Mouse (Mus musculus) left cerebral cortex, postnatal 25 days (tissue): ENCODE measurements around the gene Tppp. TPM values are rescaled to one million over a fixed set of nuclear protein-coding genes. Genes with fewer than 3 reads are reported as not detected.
"Not testable (repeated sequence)": the region's sequence is repeated elsewhere in the genome, so short reads cannot be mapped to it uniquely, and the experiment has no call there.

Experiments used
- DNase-seq, 2 experiments: peaks; one replicate each; pipeline ENCODE4 v3.0.0; 2022; ENCODE audit warnings: low spot score in 2 of 2, mixed read lengths in 1 of 2
- intact Hi-C: fragments of 180-260 bp; cut with DNase I; formaldehyde crosslinking; loops from one replicate; pipeline ENCODE4 v1.15.1; 2025
- total RNA-seq, 2 experiments: library from RNA; stranded (reverse); gene quantifications; 2 replicates each; pipeline ENCODE4 v1.2.3; 2021

Tppp gene
- total RNA-seq, 2 experiments from 2014 or later: 354 to 373 TPM

DNA sequence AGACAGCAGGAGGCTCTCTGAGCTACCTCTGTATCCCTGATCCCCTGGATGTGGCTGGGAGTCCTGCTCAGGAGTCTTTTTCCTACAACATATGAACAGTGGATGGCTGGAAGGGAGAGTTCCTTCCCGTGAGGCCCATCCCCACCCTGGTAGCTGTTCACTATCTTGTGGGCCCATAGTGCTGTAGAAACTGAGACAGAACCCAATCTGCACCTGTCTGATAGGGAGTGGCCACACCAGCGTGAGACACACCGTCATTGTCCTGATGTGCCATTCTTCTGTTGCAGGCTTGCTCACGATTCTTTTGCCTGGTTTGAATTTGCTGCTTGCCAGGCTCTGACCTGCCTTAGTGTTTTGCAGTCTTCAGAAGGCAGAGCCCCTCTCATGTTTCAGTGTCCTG, 8.2 kb downstream of the Tppp start:
- DNase-seq: no peak
- intact Hi-C loops: no loop called here

DNA sequence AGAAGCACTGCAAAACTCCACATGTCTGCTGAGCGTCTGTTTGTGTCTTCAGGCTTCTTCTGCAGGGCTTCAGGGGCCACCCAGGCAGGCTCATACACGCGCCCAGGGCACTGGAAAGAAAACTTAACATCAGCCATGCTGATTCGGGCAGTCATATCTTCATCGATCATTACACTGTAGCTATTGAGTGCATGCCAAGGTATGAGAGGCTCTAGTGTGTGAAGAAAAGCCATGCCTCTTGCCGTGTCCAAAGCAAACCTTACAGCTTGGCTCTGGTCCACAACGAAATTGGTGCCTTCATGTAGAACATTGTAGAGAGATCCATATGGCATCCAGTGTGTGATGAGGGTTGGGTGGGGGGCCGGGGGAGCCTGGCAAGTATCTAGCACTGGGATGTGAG, 9.8 kb downstream of the Tppp start:
- DNase-seq, intact Hi-C loops: not testable (repeated sequence)

DNA sequence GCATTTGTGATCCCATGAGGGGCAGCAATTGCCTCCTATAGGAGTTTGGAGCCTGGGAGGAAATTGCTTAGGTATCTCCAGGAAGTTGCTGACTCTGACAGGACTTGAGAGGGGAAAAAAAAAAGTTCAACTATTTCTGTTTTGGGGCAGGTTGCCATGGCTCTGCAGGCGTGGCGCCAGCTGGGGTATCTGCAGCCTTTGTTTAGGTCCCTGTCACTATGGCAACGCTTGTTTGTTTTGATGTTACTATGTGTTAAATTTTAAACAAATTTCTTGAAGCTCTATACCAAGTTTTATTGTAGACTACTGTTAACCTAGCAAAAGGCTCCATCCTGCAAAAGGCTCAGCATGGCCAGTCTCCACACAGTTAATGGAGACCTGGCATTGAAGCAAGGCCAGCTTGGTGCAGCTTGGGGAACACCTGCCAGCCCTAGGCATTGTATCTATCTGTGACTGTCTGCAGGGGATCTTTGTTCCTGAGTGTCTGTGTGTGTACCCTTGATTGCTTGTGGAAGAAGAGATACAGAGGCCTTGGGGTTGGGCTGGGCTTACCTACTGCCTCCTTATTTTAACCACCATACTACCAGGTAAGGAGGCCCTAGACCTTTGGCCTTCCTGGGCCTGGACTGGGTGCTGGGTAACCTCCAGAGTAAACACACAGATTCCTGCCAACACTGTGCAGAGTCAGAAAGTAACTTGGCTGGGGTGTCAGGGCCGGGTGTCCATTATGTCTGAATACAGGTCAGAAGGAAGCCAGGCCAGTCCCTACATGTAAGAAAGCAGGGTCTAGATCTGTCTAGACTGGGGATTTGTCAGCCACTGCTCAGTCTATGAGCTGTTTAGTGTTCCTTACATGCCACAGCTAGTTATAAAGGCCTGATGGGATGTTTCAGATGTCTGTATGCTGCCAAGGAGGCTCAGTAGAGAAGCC, 16.2 kb downstream of the Tppp start:
- intact Hi-C loops: loop anchor here (1.0 kb wide), 1 partner anchor 55 kb away; no protein-coding TSS in a partner anchor
- DNase-seq: no peak

DNA sequence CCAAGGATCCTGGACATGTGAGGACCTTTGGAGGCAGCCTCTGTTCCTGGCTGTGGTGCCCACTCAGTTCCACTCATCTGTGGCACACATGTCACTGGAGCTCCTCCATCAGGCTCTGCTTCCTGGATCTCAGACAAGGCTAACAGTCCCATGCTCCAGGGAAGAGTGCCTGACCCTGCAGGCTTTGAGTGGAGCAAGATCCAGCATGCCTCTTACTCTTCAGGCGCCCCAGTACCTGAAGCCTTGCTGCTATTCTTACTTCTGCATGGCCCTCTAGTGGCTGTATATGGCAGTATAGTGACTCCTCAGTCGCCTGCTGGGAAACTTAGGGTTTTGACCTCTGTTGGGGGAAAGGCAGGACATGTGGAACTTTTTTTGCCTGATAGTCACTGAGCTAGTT, 17.0 kb downstream of the Tppp start:
- peak; percentile 40 to 42 for DNase-seq
- intact Hi-C loops: loop anchor here (1.0 kb wide), 1 partner anchor 56 kb away; no protein-coding TSS in a partner anchor

DNA sequence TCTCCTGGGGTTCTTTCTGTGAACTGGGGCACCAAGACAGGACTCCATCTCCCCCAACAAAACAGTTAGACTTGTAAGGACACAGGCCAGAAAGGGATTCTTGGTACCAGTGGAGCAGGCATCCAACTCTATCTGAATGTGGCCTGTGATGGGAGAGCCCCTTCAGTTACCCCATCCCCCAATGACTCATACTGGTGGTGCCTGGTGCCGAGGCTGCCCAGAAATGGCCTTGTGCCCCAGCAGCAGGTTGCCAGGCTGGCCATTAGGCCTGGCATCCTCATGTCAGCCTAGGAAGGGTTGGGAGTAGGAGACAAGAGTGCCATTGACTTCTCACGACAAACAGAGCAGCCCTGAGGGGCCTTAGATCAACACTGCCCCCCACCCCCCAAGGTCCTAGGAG, 18.9 kb downstream of the Tppp start:
- intact Hi-C loops: no loop called here
- peak in 1 of 2 experiments; percentile 32 for DNase-seq

DNA sequence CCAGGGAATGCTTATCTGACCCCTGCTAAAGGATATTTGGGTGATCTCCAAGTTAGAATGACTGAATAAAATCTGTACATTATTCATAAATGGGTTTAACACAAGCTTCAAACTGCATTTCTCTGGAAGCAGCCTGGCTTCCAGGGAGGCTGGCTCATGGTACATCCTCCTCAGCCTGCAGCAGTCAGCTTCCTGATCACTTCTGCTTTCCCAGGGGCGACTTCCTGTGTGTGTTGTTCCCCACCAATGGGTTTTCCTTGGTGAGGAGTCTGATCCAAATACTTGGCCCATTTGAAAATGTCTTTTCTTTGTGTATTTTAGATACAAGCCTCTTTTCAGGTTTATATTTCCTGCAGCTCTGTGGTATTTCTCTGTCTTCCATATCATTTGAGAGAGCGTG, 19.8 kb downstream of the Tppp start:
- intact Hi-C loops: no loop called here
- DNase-seq: no peak

DNA sequence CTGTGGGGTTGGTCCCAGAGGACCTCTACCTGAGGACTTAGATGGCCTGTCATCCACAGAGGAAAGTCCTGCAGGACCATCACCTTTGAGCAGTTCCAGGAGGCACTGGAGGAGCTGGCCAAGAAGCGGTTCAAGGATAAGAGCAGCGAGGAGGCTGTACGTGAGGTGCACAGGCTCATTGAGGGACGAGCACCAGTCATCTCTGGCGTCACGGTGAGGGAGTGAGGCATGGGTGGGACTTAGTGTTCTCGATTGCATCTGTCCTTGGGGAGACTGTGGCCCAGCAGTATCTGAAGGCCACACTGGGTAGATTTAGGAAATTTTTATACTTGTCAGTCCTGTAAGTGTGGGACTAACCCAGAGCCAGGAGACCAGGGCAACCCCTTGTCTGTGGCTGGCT, 21.5 kb downstream of the Tppp start:
- intact Hi-C loops: no loop called here
- DNase-seq: no peak

DNA sequence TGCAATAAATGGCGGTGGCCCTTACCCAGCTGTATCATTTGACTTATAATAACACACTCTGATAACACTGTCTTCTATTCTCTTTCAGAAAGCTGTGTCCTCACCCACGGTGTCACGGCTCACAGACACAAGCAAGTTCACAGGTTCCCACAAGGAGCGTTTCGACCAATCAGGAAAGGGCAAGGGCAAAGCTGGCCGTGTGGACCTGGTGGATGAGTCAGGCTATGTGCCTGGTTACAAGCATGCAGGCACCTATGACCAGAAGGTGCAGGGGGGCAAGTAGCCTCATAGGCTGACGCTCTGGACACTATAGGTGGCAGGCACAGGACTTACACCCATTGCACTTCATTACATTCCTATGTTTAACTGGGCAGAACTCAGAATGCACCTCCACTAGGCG, 21.9 kb downstream of the Tppp start:
- intact Hi-C loops: no loop called here
- DNase-seq: no peak

DNA sequence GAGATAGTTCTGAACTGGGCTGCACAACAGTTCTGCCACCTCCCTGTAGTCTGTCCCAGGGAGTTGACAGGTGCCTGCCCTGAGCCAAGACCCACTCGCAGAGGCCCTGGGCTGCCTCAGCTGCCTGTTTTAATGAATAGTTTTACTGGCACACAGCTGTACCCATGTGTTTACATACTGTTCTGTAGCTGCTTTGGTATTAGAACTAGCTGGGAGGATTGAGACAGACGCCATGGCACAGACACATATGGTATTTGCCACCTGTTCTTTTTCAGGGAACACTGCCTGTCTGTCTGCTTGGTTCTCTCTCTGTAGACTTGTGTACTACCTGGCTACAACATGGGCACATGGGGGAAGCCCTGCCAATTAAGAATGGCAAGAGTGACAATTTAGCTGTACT, 25.5 kb downstream of the Tppp start:
- no peak for DNase-seq

DNA sequence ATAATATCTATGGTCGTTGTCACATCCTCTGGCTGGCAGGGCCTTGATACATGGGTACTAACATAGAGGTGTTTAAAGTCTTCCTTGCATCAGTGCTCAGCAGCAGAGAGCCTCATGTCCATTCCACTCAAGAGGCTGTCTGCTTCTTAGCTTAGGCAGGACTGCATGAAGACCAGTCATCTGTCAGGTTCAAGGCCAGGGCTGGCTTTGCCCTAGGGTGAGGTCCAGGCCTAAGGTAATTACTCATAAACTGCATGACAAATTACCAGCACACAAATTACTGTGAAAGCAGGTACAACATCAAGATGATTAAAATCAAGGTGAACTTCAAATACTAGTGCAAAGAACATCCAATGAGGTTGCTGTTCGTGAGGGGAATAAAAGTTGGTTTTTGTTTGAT, 26.6 kb downstream of the Tppp start:
- no peak for DNase-seq
- intact Hi-C loops: no loop called here

More for the DNA sequence above, 25.5 kb downstream of the Tppp start:
- intact Hi-C loops: no loop called here

DNA sequence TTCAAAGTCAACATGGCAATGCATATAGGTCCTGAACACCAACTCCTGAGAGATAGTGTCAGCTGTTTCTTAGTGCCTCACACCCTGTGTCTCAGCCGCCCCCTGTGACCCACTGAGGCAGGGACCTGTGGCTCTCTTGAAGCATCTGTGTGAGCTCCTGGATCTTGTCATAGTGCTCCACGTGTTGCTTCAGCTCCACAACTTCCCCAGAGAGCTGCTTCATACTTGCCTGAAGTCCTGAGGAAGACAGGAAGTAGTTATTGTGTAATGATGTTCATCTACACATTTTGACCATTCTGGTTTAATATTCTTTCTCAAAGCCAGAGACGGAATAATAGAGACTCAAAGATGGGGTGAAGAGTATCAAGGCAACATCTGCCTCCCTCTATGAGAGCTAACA, 30.7 kb downstream of the Tppp start:
- intact Hi-C loops: no loop called here

DNA sequence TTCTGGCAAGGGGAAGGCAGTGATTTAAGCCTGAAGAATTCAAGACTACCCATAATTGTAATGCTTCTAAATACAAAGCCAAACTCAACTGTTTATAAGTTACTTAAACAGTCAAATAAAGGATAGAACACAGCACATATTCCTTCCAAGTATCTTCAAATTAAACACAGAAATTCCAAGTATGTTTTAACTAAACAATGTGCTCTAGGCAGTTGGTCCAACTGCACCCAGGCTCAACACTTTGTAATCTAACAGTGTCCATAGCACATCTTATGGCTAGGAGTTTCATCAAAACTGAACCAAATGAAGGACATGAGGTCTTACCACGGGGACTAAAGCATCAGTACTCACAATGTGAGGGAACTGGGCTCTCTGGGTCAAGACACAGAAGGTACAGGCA, 47.0 kb downstream of the Tppp start:
- intact Hi-C loops: no loop called here
- no peak for DNase-seq

More for the DNA sequence above, 30.7 kb downstream of the Tppp start:
- DNase-seq: no peak

DNA sequence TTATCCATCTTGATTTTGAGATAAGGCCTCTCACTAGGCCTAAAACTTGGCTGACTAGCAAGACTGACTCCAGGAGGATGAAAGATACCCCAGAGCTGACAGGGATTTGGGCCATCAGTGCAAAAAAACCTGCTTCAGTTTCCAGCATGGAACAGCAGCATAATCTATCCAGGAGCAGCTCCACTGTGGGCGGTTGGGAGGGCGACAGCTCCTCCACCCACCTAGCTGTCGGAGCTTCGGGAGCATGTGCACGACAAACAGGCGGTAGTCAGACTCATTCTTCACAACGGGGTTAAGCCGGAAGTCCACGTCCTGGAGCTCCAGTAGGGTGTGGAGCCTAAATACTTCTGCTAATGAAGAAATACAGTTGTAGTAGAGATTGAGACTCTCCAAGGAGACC, 48.9 kb downstream of the Tppp start:
- intact Hi-C loops: no loop called here
- DNase-seq: peak in 1 of 2 experiments; percentile 52

DNA sequence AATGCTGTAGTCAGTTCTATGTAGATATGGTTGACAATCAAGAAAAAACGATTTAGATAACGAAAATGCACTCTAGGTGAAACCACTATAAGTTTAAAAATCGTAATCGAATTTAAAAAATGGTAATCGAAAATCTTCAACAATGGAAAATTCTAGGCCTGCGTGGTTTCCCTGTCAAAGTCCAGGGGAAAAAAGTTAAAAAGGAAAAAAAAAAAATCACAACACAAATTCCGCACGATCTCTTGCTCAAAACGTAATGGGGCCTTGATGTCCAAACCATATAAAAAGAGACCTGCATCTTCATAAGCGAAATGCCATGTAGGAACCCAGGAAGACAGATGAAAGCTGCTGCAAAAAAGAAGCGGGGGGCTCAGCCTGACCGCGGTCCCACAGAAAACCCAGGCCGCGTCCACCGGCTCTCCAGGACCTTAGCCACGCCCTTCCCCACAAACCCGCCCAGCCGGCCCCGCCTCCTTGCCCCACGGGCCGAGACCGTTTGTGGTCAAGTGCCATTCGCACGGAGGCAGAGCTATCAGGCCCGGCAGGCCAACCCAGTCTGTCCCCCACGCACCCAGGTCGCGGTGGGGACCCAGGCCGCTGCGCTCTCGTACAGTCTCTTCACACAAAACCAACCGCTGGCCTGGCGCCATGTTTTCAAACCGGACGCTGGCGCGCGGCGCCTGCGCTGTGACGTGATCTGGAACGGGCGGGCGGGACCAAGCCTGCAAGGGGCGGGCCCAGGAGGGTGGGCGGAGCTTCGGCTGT, 52.6 kb downstream of the Tppp start, which contains the start of gene Cep72:
TSS of gene Cep72 (minus strand) at position 687 of the 765 bp plus-strand sequence.
- intact Hi-C loops: no loop called here

DNA sequence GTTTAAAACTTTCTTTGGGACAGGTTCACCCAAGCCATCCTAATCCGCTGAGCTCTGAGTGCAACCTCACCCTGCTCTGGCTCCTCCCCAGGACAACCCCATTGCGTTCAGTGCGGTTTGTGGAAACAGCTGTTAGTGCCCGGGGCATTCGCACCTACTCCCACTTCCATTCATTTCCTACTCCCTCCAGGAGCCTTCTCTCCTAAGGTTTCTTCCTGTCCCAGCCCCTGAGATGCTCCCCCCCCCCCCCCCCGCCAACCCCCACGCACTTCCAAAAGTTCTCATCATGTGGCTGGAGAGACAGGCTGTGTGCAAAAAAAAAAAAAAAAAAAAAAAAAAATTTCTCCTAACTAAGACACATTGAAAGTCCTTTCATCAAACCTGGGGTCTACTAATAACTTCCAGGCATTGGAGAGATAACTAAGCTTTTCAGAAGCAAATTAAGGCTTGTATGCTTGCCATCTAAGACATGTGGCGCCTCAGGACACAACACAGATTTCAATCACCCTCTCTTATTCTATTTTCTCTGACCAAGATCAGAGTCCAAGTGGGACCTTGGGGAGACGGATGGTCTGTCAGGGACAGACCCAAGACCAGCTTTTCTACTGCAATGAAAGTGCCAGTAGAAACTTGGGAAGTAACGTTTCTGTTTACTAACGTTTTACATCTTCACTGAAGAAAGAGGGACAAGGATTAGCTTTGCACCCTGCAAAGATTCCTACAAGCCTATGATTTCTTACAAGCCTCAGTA, 53.3 kb downstream of the Tppp start:
- DNase-seq: no peak
- intact Hi-C loops: no loop called here

More for the DNA sequence above, 52.6 kb downstream of the Tppp start, which contains the start of gene Cep72:
- DNase-seq: peak; percentile 82 to 85

DNA sequence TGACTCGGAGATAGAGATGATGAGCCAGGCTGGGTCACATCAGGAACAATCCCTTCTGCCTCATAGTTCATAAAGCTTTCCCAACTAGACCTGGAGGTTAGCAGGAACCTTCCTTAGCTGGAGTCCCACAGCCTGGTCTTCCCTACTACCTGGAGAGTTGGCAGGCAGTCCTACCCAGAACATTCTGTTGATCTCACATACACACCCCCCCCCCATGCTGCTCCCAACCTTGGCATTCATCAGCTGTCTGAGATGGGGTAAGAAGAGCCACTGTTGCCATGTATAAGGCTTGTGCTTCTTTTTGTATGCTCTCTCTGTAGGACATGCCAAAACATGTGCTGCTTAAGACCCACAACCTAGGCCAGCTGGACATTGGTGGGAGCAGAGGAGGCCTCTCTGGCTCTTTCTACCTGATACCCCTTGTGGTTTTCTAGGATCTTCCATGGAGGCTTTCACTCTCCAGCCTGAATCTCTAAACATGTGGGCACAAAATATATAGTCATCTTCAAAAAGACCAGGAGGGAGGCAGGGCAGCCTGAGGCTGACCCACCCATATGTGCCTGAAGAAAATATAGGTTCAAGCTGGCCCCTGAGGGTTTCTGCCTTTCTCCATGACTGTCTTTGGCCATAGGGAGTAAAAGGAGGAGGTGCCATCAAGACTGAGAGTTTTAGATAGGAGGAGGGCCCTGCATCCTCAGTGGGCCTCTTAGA, 54.3 kb downstream of the Tppp start:
- DNase-seq: no peak
- intact Hi-C loops: no loop called here

DNA sequence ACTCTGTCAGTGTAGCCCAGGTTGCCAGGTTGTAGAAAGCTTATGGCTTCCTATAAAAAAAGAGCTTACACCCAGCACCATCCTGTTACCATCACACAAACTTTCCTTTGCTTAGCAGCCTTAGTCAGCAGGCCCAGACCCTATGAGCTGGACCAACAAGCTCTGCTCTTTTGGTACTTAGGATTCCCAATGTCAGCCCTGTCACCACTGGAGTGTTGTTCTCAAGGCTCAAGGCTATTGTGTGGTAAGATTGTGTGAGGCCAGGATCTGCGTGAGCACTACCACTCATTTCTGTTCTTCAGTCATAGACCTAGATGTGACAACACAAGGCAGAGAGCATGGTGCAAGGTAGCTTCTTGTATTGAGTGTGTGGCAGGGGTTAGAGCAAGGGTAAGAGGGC, 57.4 kb downstream of the Tppp start:
- no peak for DNase-seq
- intact Hi-C loops: no loop called here

DNA sequence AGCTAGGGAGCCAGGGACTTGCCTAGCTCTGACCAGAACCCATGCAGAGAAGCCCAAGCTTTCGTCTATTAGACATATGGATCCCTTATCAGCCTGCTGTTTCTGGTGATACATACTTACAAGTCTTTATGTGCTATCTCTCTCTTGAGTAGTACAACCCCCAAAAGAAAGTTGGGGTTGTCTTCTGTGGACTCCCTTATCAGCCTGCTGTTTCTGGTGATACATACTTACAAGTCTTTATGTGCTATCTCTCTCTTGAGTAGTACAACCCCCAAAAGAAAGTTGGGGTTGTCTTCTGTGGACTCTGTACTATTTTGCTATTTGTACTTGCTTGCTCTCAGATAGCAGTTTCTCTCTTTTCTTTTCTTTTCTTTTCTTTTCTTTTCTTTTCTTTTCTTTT, 62.0 kb downstream of the Tppp start:
- intact Hi-C loops, DNase-seq: not testable (repeated sequence)

DNA sequence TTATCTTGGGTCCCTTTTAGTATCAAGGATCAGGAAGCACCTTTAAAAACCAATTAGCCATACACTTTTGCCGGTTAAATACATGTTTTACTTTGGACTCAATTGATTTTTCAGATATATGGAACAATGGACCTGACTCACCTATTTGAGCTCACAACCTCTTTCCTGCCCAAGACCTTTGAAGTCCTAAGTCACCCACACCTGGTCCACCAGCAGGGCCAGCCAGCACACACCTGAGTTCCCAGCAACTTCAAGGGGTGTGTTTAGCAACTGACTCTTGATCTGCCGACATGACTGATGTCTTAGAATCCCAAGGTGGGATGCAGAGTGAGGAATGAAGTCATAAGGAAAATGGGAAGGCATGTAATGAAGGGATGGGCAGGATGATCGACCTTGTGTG, 62.5 kb downstream of the Tppp start:
- intact Hi-C loops: no loop called here
- no peak for DNase-seq
